Mouse (Mus musculus) liver, postnatal 0 days (tissue): ENCODE measurements around the gene Dhx8. TPM values are rescaled to one million over a fixed set of nuclear protein-coding genes. Genes with fewer than 3 reads are reported as not detected.
A peak's percentile ranks its signal among the peaks of the same experiment; 100 is the strongest.

ENCODE experiments used
- ATAC-seq: fragments of 200-750 bp; cut with Nextera tagmentation; 2 replicates; pipeline ENCODE4 v1.8.0; 2017; ENCODE audit warnings: mild to moderate bottlenecking, moderate library complexity
- DNase-seq: peaks from one replicate; pipeline ENCODE4 v3.0.0-alpha.2; 2016
- H3K27ac ChIP-seq: fragments of 300-500 bp; sonication (generic); 2 replicates; pipeline ENCODE4 v1.5.1; 2014; ENCODE audit warnings: antibody characterized with exemption, moderate library complexity, mild to moderate bottlenecking, low read depth
- H3K27me3 ChIP-seq: fragments of 300-500 bp; sonication (generic); 2 replicates; pipeline ENCODE4 v1.6.1; 2014; ENCODE audit warnings: low read length, control low read depth, mixed read lengths; ENCODE audit not compliant: insufficient read depth
- H3K36me3 ChIP-seq: fragments of 300-500 bp; sonication (generic); replicated peaks from 2 replicates; pipeline ENCODE4 v1.6.1; 2014; ENCODE audit warnings: mild to moderate bottlenecking, control low read depth, low read length, moderate library complexity, mixed read lengths; ENCODE audit not compliant: insufficient read depth
- H3K4me1 ChIP-seq: fragments of 300-500 bp; sonication (generic); 2 replicates; pipeline ENCODE4 v1.6.1; 2014; ENCODE audit warnings: antibody characterized with exemption, mild to moderate bottlenecking, control low read depth; ENCODE audit not compliant: insufficient read depth
- H3K4me2 ChIP-seq: fragments of 300-500 bp; sonication (generic); 2 replicates; pipeline ENCODE4 v1.6.1; 2014; ENCODE audit warnings: low read depth, mild to moderate bottlenecking, low read length, moderate library complexity, mixed read lengths
- H3K4me3 ChIP-seq: fragments of 300-500 bp; sonication (generic); 2 replicates; pipeline ENCODE4 v1.5.1; 2014; ENCODE audit warnings: low read depth, low read length
- H3K9ac ChIP-seq: fragments of 300-500 bp; sonication (generic); replicated peaks from 2 replicates; pipeline ENCODE4 v1.6.1; 2014; ENCODE audit warnings: mild to moderate bottlenecking, moderate library complexity
- H3K9me3 ChIP-seq: fragments of 300-500 bp; sonication (generic); 2 replicates; pipeline ENCODE4 v1.6.1; 2016; ENCODE audit warnings: mild to moderate bottlenecking, control low read depth, low read length, mixed read lengths
- CTCF ChIP-seq: sonication (generic); IDR thresholded peaks from 2 replicates; pipeline ENCODE4 v1.5.1; 2016; ENCODE audit warnings: antibody characterized with exemption, low read depth
- EP300 ChIP-seq: IDR thresholded peaks from 2 replicates; pipeline ENCODE4 v1.6.1; 2016; ENCODE audit warnings: antibody characterized with exemption, low read depth, mild to moderate bottlenecking
- WGBS: fragments of 180-500 bp; shearing (Covaris S2); extraction: QIAGEN DNeasy Blood & Tissue Kit; methylation state at CpG from one replicate; pipeline ENCODE4 v1.1.7; 2014; ENCODE audit not compliant: insufficient replicate concordance; 5-methylcytosine and 5-hydroxymethylcytosine counted together
- polyA plus RNA-seq: library from polyadenylated mRNA; unstranded; fragments of >200 nt; fragmentation: Nextera tagmentation; extraction: Ambion mirVana; gene quantifications from 2 replicates; pipeline ENCODE4 v1.2.1, GENCODE M21; 2015

Gene Dhx8
- polyA plus RNA-seq, 1 experiment from 2014 or later: 12.9 TPM

- Histone ChIP-seq H3K4me1 (peaks cover 6% of the 10 kb centered on the region), H3K27me3 (no peaks in the 10 kb centered on the region), H3K9me3 (no peaks in the 10 kb centered on the region), H3K4me2 (no peak overlapping the region), H3K27ac (0 out of 2 replicates have a peak overlapping the region, but pooled peaks have one; percentile 8), H3K4me3 (no peak overlapping the region), H3K9ac (no peak overlapping the region), H3K36me3 (no peaks in the 10 kb centered on the region)
- TF ChIP-seq EP300 (no peak), CTCF (no peak)
- ATAC-seq (peak; percentile 76), DNase-seq (no peak)
- 82% methylated on average over 10 of the region's 10 CpGs for WGBS
These were observed 25.8 kb upstream of the Dhx8 start for GRCm38 (mm10) chr11:101706764-101707448.

DNA sequence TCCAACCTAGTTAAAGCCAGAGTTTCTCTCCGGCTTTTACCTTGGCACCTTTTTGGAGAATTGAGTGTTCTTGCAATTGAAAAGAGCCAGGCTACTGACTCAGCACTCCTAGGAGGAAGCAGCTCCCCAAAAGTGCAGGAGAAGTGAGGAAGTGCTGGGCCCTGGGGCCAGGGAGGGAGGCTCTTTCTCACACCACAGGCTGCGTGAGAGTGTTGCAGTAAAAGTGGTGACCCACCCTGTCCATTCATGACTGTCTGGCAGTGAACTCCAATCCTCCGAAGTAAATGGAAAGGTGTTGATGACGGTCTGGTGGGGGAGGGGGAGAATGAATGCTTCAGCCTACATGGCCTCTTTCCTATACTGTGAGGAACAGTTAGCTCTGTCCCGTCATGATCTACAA lies 24.2 kb upstream of the Dhx8 start:
- TF ChIP-seq CTCF (no peak), EP300 (no peak)
- ATAC-seq: no peak
- Histone ChIP-seq H3K36me3 (no peaks in the 10 kb centered on the region), H3K9me3 (no peaks in the 10 kb centered on the region), H3K9ac (no peak overlapping the region), H3K27me3 (no peaks in the 10 kb centered on the region), H3K27ac (no peak overlapping the region; the same call in 1 of the 2 replicates), H3K4me3 (no peak overlapping the region), H3K4me2 (no peak overlapping the region), H3K4me1 (peaks cover 14% of the 10 kb centered on the region)
- 42% methylated on average over 5 of the region's 5 CpGs for WGBS
- no peak for DNase-seq

- TF ChIP-seq EP300 (no peak), CTCF (no peak)
- 71% methylated on average over 9 of the region's 9 CpGs for WGBS
- H3K4me3 ChIP-seq: no peak overlapping the region
- H3K9ac ChIP-seq: no peak overlapping the region
- H3K4me2 ChIP-seq: no peak overlapping the region
- DNase-seq (no peak), ATAC-seq (no peak)
- H3K4me1 ChIP-seq: peaks cover 19% of the 10 kb centered on the region
- H3K27ac ChIP-seq: peak overlapping the region; percentile 72; the same call in 1 of the 2 replicates
- no peaks in the 10 kb centered on the region for H3K9me3 ChIP-seq
- H3K36me3 ChIP-seq: no peaks in the 10 kb centered on the region
- no peaks in the 10 kb centered on the region for H3K27me3 ChIP-seq
These were observed 19.9 kb upstream of the Dhx8 start for GRCm38 (mm10) chr11:101712811-101713210.

GRCm38 (mm10) chr11:101714012-101714411 lies 18.7 kb upstream of the Dhx8 start:
- Histone ChIP-seq H3K27ac (peak overlapping the region; percentile 74), H3K4me1 (peaks cover 14% of the 10 kb centered on the region), H3K9ac (no peak overlapping the region), H3K9me3 (no peaks in the 10 kb centered on the region), H3K4me2 (no peak overlapping the region), H3K36me3 (no peaks in the 10 kb centered on the region), H3K27me3 (no peaks in the 10 kb centered on the region), H3K4me3 (no peak overlapping the region)
- WGBS: 67% methylated on average over 7 of the region's 7 CpGs
- TF ChIP-seq CTCF (no peak), EP300 (no peak)
- ATAC-seq (peak; percentile 88), DNase-seq (peak; percentile 26)

DNA sequence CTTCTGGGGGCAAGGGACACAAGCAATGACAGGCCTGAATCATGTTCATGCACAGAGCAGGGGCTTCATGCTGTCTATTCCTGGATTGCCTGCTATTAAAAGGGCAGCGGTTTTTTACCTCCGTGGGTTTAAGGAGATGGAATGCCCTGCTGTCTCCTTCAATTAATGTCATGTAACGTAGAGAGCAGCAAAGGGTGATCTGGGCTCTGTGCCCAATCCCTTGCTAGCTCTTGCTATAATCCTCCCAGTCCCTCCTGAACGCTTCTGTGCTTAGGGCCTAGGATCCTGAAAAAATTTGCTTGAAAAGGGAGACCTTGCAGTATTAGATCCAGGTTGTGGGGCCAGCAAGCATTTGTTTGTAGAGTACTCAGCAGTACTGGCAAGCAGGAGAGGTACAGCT lies 14.4 kb upstream of the Dhx8 start:
- Histone ChIP-seq H3K36me3 (no peaks in the 10 kb centered on the region), H3K27ac (no peak overlapping the region), H3K4me3 (no peak overlapping the region), H3K9me3 (no peaks in the 10 kb centered on the region), H3K4me2 (no peak overlapping the region), H3K4me1 (peaks cover 6% of the 10 kb centered on the region), H3K27me3 (no peaks in the 10 kb centered on the region), H3K9ac (no peak overlapping the region)
- TF ChIP-seq EP300: no peak
- TF ChIP-seq CTCF: no peak
- WGBS: 66% methylated on average over 4 of the region's 4 CpGs
- no peak for DNase-seq
- ATAC-seq: no peak

- no peak for TF ChIP-seq EP300
- TF ChIP-seq CTCF: no peak
- no peaks in the 10 kb centered on the region for H3K36me3 ChIP-seq
- no peak for DNase-seq
- H3K9me3 ChIP-seq: no peaks in the 10 kb centered on the region
- H3K4me1 ChIP-seq: no peaks in the 10 kb centered on the region; the same call in 1 of the 2 replicates
- ATAC-seq: no peak
- no peak overlapping the region for H3K9ac ChIP-seq
- no peak overlapping the region for H3K4me2 ChIP-seq
- no peak overlapping the region for H3K27ac ChIP-seq
- H3K4me3 ChIP-seq: no peak overlapping the region
- 71% methylated on average over 21 of the region's 21 CpGs for WGBS
- H3K27me3 ChIP-seq: no peaks in the 10 kb centered on the region
These were observed 12.7 kb upstream of the Dhx8 start for GRCm38 (mm10) chr11:101719986-101720520.
